Mouse (Mus musculus) spleen, adult 2 months (tissue): ENCODE results near the gene Ppp2r5a. TPM values are rescaled to one million over a fixed set of nuclear protein-coding genes. Genes with fewer than 3 reads are reported as not detected.

Source experiments
- DNase-seq, 2 experiments: peaks; one replicate each; pipeline versions ENCODE4 v3.0.0 to v3.0.0-alpha.2; 2012 to 2021; ENCODE audit warnings: low spot score in 2 of 2, low read depth in 1 of 2
- H3K27ac ChIP-seq: fragments of 200-500 bp; 2 replicates; pipeline ENCODE4 v1.5.1; 2012; ENCODE audit warnings: low read length, inconsistent platforms; ENCODE audit not compliant: insufficient read depth
- H3K27me3 ChIP-seq: fragments of 200-500 bp; 2 replicates; pipeline ENCODE4 v1.6.1; 2012; ENCODE audit warnings: mild to moderate bottlenecking, moderate library complexity, low read length, inconsistent platforms; ENCODE audit not compliant: control insufficient read depth, insufficient read depth
- H3K36me3 ChIP-seq: fragments of 200-500 bp; 2 replicates; pipeline ENCODE4 v1.6.1; 2012; ENCODE audit warnings: mild to moderate bottlenecking, low read length, inconsistent platforms; ENCODE audit not compliant: control insufficient read depth, insufficient read depth
- H3K4me1 ChIP-seq: fragments of 200-500 bp; 2 replicates; pipeline ENCODE4 v1.6.1; 2011; ENCODE audit warnings: inconsistent platforms; ENCODE audit not compliant: control insufficient read depth, insufficient read depth, insufficient read length
- H3K4me3 ChIP-seq: fragments of 200-500 bp; 2 replicates; pipeline ENCODE4 v1.5.1; 2011; ENCODE audit warnings: mild to moderate bottlenecking, inconsistent platforms; ENCODE audit not compliant: insufficient read depth, insufficient read length; ENCODE audit errors: extremely low read depth
- CTCF ChIP-seq: fragments of 200-500 bp; IDR thresholded peaks from 2 replicates; pipeline ENCODE4 v1.5.1; 2011; ENCODE audit warnings: mild to moderate bottlenecking, inconsistent platforms; ENCODE audit not compliant: insufficient read depth, insufficient read length, insufficient replicate concordance; ENCODE audit errors: extremely low read depth
- POLR2A ChIP-seq: fragments of 200-500 bp; IDR thresholded peaks from 2 replicates; pipeline ENCODE4 v1.6.1; 2011; ENCODE audit warnings: low read depth, low read length, inconsistent platforms
- WGBS: fragments of 180-500 bp; shearing (Covaris S2); methylation state at CpG from one replicate; pipeline ENCODE4 v1.1.7; 2018; 5-methylcytosine and 5-hydroxymethylcytosine counted together
- polyA plus RNA-seq: library from polyadenylated mRNA; depleted of rRNA; stranded (reverse); fragments of >200 nt; gene quantifications from 2 replicates; pipeline ENCODE4 v1.2.3, GENCODE M21; 2012

Gene Ppp2r5a
- polyA plus RNA-seq, 1 experiment = 49.2 TPM

DNA sequence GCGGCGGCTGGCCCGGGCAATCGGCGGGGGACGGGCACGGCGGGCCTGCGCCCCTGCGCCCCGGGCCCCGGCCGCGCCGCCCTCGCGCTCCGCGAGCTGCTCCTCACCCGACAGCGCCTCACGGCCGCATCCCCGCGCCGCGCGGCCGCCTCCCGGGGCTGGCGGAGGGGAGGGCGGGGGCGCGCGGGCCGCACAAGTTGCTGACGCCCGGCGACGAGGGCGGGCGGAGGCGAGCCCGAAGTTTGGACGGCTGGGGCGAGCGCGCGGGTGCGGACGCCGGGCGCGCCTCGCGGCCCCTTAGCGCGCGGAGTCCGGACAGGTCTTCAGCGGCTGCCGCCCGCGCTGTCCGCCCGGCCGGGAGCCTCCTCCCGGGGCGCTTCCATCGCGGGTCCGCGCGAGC is 6.6 kb downstream of the Ppp2r5a start:
- TF ChIP-seq CTCF (no peak), POLR2A (no peak; the same call in 1 of the 2 replicates)
- DNase-seq = peak in 1 of 2 experiments; percentile 59
- WGBS = 5% methylated on average over 65 of the region's 74 CpGs

DNA sequence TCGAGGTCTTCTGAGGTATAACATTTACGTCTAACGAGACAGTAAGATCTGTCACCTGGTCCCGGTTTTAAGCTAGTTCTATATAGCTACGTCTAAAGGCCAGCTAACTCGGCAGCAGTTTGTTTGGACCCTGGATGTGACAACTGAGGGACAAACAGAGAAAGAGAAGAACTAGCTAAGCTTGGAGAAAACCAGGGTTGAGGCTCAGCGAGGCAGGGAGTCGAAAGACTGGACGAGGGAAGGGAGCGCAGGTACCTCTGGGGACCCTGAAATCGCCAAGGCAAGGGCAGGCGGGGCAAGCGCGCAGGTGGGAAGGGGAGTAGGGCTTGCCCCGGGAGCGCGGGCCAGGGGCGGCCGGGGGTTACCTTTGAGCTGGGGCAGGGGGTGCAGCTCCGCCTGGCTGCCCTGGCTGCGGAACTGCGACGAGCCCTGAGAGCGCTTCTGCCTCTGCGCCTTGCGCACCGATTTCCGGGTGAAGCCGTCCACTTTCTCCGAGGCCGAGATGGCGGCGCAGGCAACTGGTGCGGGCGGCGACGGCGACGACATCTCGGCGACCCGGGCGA is 7.1 kb downstream of the Ppp2r5a start:
- TF ChIP-seq CTCF = no peak
- peak; percentile 8; the same call in 1 of the 2 replicates for TF ChIP-seq POLR2A
- Histone ChIP-seq H3K27me3 (0 out of 2 replicates have a peak, but pooled peaks cover 2% of the 10 kb centered on the region), H3K4me1 (peaks cover 13% of the 10 kb centered on the region), H3K27ac (peak overlapping the region; percentile 97), H3K36me3 (no peaks in the 10 kb centered on the region), H3K4me3 (peak overlapping the region; percentile 84)
- 1% methylated on average over 40 of the region's 43 CpGs for WGBS
- DNase-seq = peak; percentile 25 to 68

More for the DNA sequence above, 6.6 kb downstream of the Ppp2r5a start:
- peak overlapping the region; percentile 97 for H3K27ac ChIP-seq
- no peaks in the 10 kb centered on the region for H3K36me3 ChIP-seq
- 0 out of 2 replicates have a peak, but pooled peaks cover 2% of the 10 kb centered on the region for H3K27me3 ChIP-seq
- peak overlapping the region; percentile 84 for H3K4me3 ChIP-seq
- peaks cover 11% of the 10 kb centered on the region for H3K4me1 ChIP-seq

- H3K27ac ChIP-seq = 0 out of 2 replicates have a peak overlapping the region, but pooled peaks have one; percentile 27
- no peak for DNase-seq
- no peaks in the 10 kb centered on the region for H3K36me3 ChIP-seq
- H3K4me3 ChIP-seq = peak overlapping the region; percentile 46; the same call in 1 of the 2 replicates
- H3K4me1 ChIP-seq = peaks cover 13% of the 10 kb centered on the region
- 3% methylated on average over 1 of the region's 1 CpGs for WGBS
- H3K27me3 ChIP-seq = 0 out of 2 replicates have a peak, but pooled peaks cover 2% of the 10 kb centered on the region
- TF ChIP-seq CTCF (no peak), POLR2A (no peak)
Observed at GRCm38 (mm10) chr1:191395200-191395599, 7.9 kb downstream of the Ppp2r5a start.

- 7% methylated on average over 2 of the region's 2 CpGs for WGBS
Observed at GRCm38 (mm10) chr1:191394126-191394525, 8.9 kb downstream of the Ppp2r5a start.

GRCm38 (mm10) chr1:191393536-191393935 is 9.5 kb downstream of the Ppp2r5a start:
- DNase-seq = no peak
- Histone ChIP-seq H3K4me1 (peaks cover 13% of the 10 kb centered on the region), H3K27ac (no peak overlapping the region), H3K36me3 (no peaks in the 10 kb centered on the region), H3K4me3 (no peak overlapping the region), H3K27me3 (0 out of 2 replicates have a peak, but pooled peaks cover 2% of the 10 kb centered on the region)
- TF ChIP-seq POLR2A (no peak), CTCF (no peak)
- WGBS = 40% methylated on average over 3 of the region's 3 CpGs

More at GRCm38 (mm10) chr1:191394126-191394525, 8.9 kb downstream of the Ppp2r5a start:
- Histone ChIP-seq H3K27ac (no peak overlapping the region), H3K4me1 (peaks cover 13% of the 10 kb centered on the region), H3K27me3 (0 out of 2 replicates have a peak, but pooled peaks cover 2% of the 10 kb centered on the region), H3K4me3 (peak overlapping the region; percentile 21; the same call in 1 of the 2 replicates), H3K36me3 (no peaks in the 10 kb centered on the region)
- no peak for TF ChIP-seq POLR2A
- TF ChIP-seq CTCF = no peak
- DNase-seq = no peak

- 7% methylated on average over 3 of the region's 3 CpGs for WGBS
- Histone ChIP-seq H3K27ac (no peak overlapping the region), H3K27me3 (no peaks in the 10 kb centered on the region), H3K4me1 (peaks cover 13% of the 10 kb centered on the region), H3K36me3 (no peaks in the 10 kb centered on the region), H3K4me3 (no peak overlapping the region)
- DNase-seq = peak; percentile 52 to 60
- TF ChIP-seq POLR2A (no peak), CTCF (peak; percentile 4; the same call in 1 of the 2 replicates)
Observed at GRCm38 (mm10) chr1:191391311-191391710, 11.8 kb downstream of the Ppp2r5a start.
